Mouse (Mus musculus): Measurements from ENCODE around the gene Rasa3. TPM values are rescaled to one million over a fixed set of nuclear protein-coding genes. Genes with fewer than 3 reads are reported as not detected.

The Rasa3 gene
- total and polyA plus RNA-seq, 2 experiments from 2014 or later, result 20.5 to 52.7 TPM

DNA sequence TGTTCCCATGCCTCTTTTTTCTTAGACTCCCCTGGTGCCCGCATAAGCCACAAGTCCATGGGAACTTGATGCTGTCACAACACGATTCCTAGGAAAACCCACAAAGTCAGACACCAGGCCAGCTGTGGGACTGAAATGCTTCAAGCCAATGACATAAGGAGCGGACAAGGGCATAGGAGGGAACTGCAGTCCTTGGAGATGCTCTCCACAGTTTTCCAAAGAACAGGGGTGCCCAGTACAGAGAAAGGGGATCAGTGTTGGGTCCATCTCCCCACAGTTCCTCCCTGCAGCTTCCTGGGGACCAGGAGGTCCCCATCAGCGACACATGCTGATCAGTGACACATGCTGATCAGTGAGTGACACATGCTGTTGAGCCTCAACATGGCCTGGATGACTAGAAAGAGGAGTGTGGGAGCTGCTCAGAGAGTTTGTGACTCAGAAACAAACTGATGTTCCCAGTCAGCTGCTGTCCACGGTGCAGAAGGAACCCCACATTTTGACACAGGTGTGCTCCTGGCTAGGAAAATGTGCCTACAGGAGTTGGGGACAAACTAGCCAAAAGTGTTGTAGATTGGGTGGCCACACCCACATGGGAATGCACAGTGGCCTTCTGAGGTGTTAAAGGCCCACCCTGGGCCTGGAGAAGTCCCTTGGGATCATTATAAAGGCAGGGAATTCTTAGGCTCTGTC, 52.0 kb downstream of the Rasa3 start:
- TF ChIP-seq CTCF (IDR thresholded peaks at IDR 0.05), result no peak

DNA sequence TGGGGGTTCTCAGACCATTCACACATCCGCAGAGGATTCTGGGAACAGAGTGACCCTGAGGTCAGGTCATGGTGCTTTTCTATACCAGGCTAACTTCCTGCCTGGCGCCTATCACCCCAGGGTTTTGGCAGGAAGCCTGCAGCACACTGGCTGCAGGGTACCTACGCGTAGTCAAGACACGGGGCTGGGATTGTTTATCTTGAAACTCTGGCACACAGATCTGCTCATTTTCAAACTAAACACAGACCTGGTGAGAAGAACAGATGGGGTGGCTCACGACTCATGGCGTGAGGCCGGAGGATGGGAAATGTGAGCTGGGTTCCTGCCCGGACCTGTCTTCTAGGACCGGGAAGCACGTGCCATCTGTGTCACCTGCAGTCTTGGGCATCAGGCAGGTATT, 52.5 kb downstream of the Rasa3 start:
- peak overlapping the region; percentile 77 for H3K27ac ChIP-seq (ENCODE audit: low read depth, low read length)
- ATAC-seq (ENCODE audit: low FRiP score) (no peak), DNase-seq (ENCODE audit: low spot score) (peak; percentile 59)
- no peak overlapping the region for H3K9ac ChIP-seq (replicated peaks; ENCODE audit: low read length, poor library complexity, severe bottlenecking)
- 0 out of 2 replicates have a peak, but pooled peaks cover 3% of the 10 kb centered on the region for H3K36me3 ChIP-seq (ENCODE audit: insufficient read depth, low read length)
- no peaks in the 10 kb centered on the region for H3K27me3 ChIP-seq (ENCODE audit: insufficient read depth, low read length)
- TF ChIP-seq CTCF (IDR thresholded peaks at IDR 0.05), result no peak
- WGBS, result 63% methylated on average over 11 of the region's 11 CpGs
- H3K4me1 ChIP-seq (ENCODE audit: insufficient read depth, low read length), result peaks cover 14% of the 10 kb centered on the region; the same call in 1 of the 2 replicates
- no peak overlapping the region for H3K4me3 ChIP-seq (ENCODE audit: low read depth, low read length)
- H3K9me3 ChIP-seq (ENCODE audit: low read length), result no peaks in the 10 kb centered on the region
- no peak overlapping the region for H3K4me2 ChIP-seq (ENCODE audit: low read depth, low read length, poor library complexity, severe bottlenecking)

More for the DNA sequence above, 52.0 kb downstream of the Rasa3 start:
- no peak for ATAC-seq (ENCODE audit: low FRiP score)
- DNase-seq (ENCODE audit: low spot score), result no peak
- peak overlapping the region; percentile 77; the same call in 1 of the 2 replicates for H3K27ac ChIP-seq (ENCODE audit: low read depth, low read length)
- 80% methylated on average over 5 of the region's 5 CpGs for WGBS
- no peak overlapping the region for H3K4me2 ChIP-seq (ENCODE audit: low read depth, low read length, poor library complexity, severe bottlenecking)
- H3K9ac ChIP-seq (replicated peaks; ENCODE audit: low read length, poor library complexity, severe bottlenecking), result no peak overlapping the region
- H3K27me3 ChIP-seq (ENCODE audit: insufficient read depth, low read length), result no peaks in the 10 kb centered on the region
- H3K4me3 ChIP-seq (ENCODE audit: low read depth, low read length), result no peak overlapping the region
- 0 out of 2 replicates have a peak, but pooled peaks cover 3% of the 10 kb centered on the region for H3K36me3 ChIP-seq (ENCODE audit: insufficient read depth, low read length)
- H3K9me3 ChIP-seq (ENCODE audit: low read length), result no peaks in the 10 kb centered on the region
- peaks cover 14% of the 10 kb centered on the region; the same call in 1 of the 2 replicates for H3K4me1 ChIP-seq (ENCODE audit: insufficient read depth, low read length)

GRCm38 (mm10) chr8:13623911-13624421, 53.4 kb downstream of the Rasa3 start:
- Histone ChIP-seq H3K27me3 (ENCODE audit: insufficient read depth, low read length) (no peaks in the 10 kb centered on the region), H3K9me3 (ENCODE audit: low read length) (no peaks in the 10 kb centered on the region), H3K4me1 (ENCODE audit: insufficient read depth, low read length) (peaks cover 14% of the 10 kb centered on the region; the same call in 1 of the 2 replicates), H3K4me2 (ENCODE audit: low read depth, low read length, poor library complexity, severe bottlenecking) (no peak overlapping the region), H3K36me3 (ENCODE audit: insufficient read depth, low read length) (0 out of 2 replicates have a peak, but pooled peaks cover 3% of the 10 kb centered on the region), H3K4me3 (ENCODE audit: low read depth, low read length) (no peak overlapping the region), H3K9ac (replicated peaks; ENCODE audit: low read length, poor library complexity, severe bottlenecking) (no peak overlapping the region), H3K27ac (ENCODE audit: low read depth, low read length) (peak overlapping the region; percentile 77)
- ATAC-seq (ENCODE audit: low FRiP score), result peak; percentile 52
- no peak for TF ChIP-seq CTCF (IDR thresholded peaks at IDR 0.05)
- DNase-seq (ENCODE audit: low spot score), result no peak
- WGBS, result 37% methylated on average over 10 of the region's 10 CpGs

- Histone ChIP-seq H3K4me1 (ENCODE audit: insufficient read depth, low read length) (peaks cover 14% of the 10 kb centered on the region; the same call in 1 of the 2 replicates), H3K9ac (replicated peaks; ENCODE audit: low read length, poor library complexity, severe bottlenecking) (0 out of 2 replicates have a peak overlapping the region, but pooled peaks have one; percentile 4), H3K9me3 (ENCODE audit: low read length) (no peaks in the 10 kb centered on the region), H3K4me3 (ENCODE audit: low read depth, low read length) (no peak overlapping the region), H3K27ac (ENCODE audit: low read depth, low read length) (peak overlapping the region; percentile 77), H3K27me3 (ENCODE audit: insufficient read depth, low read length) (no peaks in the 10 kb centered on the region), H3K36me3 (ENCODE audit: insufficient read depth, low read length) (0 out of 2 replicates have a peak, but pooled peaks cover 3% of the 10 kb centered on the region), H3K4me2 (ENCODE audit: low read depth, low read length, poor library complexity, severe bottlenecking) (no peak overlapping the region)
- peak; percentile 85 for DNase-seq (ENCODE audit: low spot score)
- peak; percentile 88 for ATAC-seq (ENCODE audit: low FRiP score)
- WGBS, result 22% methylated on average over 9 of the region's 9 CpGs
- no peak for TF ChIP-seq CTCF (IDR thresholded peaks at IDR 0.05)
Measured at GRCm38 (mm10) chr8:13623038-13623750, 54.2 kb downstream of the Rasa3 start.

GRCm38 (mm10) chr8:13620226-13620920, 57.0 kb downstream of the Rasa3 start:
- Histone ChIP-seq H3K4me2 (ENCODE audit: low read depth, low read length, poor library complexity, severe bottlenecking) (no peak overlapping the region), H3K9me3 (ENCODE audit: low read length) (no peaks in the 10 kb centered on the region), H3K9ac (replicated peaks; ENCODE audit: low read length, poor library complexity, severe bottlenecking) (no peak overlapping the region), H3K36me3 (ENCODE audit: insufficient read depth, low read length) (no peaks in the 10 kb centered on the region), H3K27ac (ENCODE audit: low read depth, low read length) (no peak overlapping the region), H3K27me3 (ENCODE audit: insufficient read depth, low read length) (no peaks in the 10 kb centered on the region), H3K4me3 (ENCODE audit: low read depth, low read length) (no peak overlapping the region), H3K4me1 (ENCODE audit: insufficient read depth, low read length) (peaks cover 14% of the 10 kb centered on the region; the same call in 1 of the 2 replicates)
- TF ChIP-seq CTCF (IDR thresholded peaks at IDR 0.05), result no peak
- ATAC-seq (ENCODE audit: low FRiP score) (no peak), DNase-seq (ENCODE audit: low spot score) (no peak)
- 94% methylated on average over 9 of the region's 9 CpGs for WGBS
